Mouse (Mus musculus): ENCODE results near the gene Sdhc. TPM values are rescaled to one million over a fixed set of nuclear protein-coding genes. Genes with fewer than 3 reads are reported as not detected.

The Sdhc gene
- total and polyA plus RNA-seq, 2 experiments, result 194 to 375 TPM

DNA sequence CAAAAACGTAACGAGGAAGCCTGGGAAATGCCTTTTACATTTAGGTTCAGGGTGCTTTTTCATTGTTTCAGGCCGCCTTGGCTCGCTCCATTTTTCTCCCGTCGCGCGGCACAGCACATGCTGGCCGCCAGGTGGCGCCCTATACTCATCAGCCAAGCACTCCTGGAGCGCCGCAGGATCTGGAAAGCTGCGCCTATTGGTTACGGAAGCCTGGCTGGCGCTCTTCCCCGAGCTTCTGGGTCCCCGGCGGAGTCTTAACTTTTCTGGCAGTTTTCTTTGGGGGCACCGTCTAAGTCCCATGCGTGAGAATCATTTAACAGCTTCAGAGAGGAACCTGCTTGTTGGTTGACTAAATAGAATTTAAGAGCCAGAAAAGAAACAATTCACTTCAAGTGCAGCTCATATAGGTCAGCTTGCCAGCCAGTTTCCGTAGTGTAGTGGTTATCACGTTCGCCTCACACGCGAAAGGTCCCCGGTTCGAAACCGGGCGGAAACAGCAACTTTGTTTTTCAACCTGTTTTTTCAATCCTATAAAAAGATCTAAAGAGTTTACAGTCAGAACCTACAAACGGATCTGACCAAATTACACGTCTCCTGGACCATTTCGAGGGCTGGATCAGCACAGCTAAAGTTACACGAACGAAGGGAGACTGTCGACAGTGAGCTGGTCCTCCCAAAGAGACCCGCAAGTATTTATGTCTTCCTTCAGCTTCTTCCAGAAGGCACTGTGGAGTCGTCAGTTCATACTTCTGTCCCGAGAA, 39.2 kb downstream of the Sdhc start:
- DNase-seq (ENCODE audit: extremely low read depth, low read depth, low spot score), result peak; percentile 82
- Histone ChIP-seq H3K27me3 (ENCODE audit: control insufficient read depth, insufficient read depth, low read length) (no peaks in the 10 kb centered on the region), H3K4me1 (ENCODE audit: control insufficient read depth, insufficient read depth, low read length) (peaks cover 11% of the 10 kb centered on the region), H3K27ac (replicated peaks; ENCODE audit: insufficient read depth, low read depth, low read length) (peak overlapping the region; percentile 63), H3K4me3 (ENCODE audit: insufficient read depth, low read depth, low read length) (peak overlapping the region; percentile 56), H3K36me3 (ENCODE audit: control insufficient read depth, insufficient read depth, low read length) (no peaks in the 10 kb centered on the region), H3K79me2 (ENCODE audit: control insufficient read depth, insufficient read depth, low read length) (no peaks in the 10 kb centered on the region), H3K9ac (ENCODE audit: low read depth, low read length) (peak overlapping the region; percentile 63)
- TF ChIP-seq CTCF (IDR thresholded peaks at IDR 0.05; ENCODE audit: low read depth, low read length) (peak; percentile 92), POLR2A (IDR thresholded peaks at IDR 0.05; ENCODE audit: extremely low read depth, insufficient read depth, low read length) (no peak)
- WGBS, result under 1% methylated on average over 38 of the region's 38 CpGs

DNA sequence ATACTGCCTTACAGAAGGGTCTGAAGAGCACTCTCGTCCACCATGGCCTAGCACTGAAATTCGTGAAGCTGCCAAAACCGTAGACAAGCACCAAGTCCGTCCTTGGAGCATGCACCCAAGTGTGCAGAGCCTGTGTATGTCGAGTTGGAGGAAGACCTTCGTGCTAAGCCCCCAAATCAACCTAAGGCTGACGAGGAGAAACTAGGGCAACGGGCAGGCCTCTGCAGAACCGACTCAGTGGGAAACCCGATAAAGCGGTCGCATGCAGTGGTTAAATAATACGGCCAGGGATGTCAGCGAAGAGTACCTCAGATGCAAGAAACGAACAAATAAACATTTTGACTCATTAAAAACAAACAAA, 39.8 kb downstream of the Sdhc start:
- Histone ChIP-seq H3K36me3 (ENCODE audit: control insufficient read depth, insufficient read depth, low read length) (no peaks in the 10 kb centered on the region), H3K9ac (ENCODE audit: low read depth, low read length) (no peak overlapping the region), H3K27ac (replicated peaks; ENCODE audit: insufficient read depth, low read depth, low read length) (peak overlapping the region; percentile 3), H3K79me2 (ENCODE audit: control insufficient read depth, insufficient read depth, low read length) (no peaks in the 10 kb centered on the region), H3K4me3 (ENCODE audit: insufficient read depth, low read depth, low read length) (peak overlapping the region; percentile 56; the same call in 1 of the 2 replicates), H3K27me3 (ENCODE audit: control insufficient read depth, insufficient read depth, low read length) (no peaks in the 10 kb centered on the region), H3K4me1 (ENCODE audit: control insufficient read depth, insufficient read depth, low read length) (peaks cover 11% of the 10 kb centered on the region)
- no peak for DNase-seq (ENCODE audit: extremely low read depth, low read depth, low spot score)
- WGBS, result 36% methylated on average over 15 of the region's 15 CpGs
- no peak for TF ChIP-seq CTCF (IDR thresholded peaks at IDR 0.05; ENCODE audit: low read depth, low read length)
- TF ChIP-seq POLR2A (IDR thresholded peaks at IDR 0.05; ENCODE audit: extremely low read depth, insufficient read depth, low read length), result no peak

DNA sequence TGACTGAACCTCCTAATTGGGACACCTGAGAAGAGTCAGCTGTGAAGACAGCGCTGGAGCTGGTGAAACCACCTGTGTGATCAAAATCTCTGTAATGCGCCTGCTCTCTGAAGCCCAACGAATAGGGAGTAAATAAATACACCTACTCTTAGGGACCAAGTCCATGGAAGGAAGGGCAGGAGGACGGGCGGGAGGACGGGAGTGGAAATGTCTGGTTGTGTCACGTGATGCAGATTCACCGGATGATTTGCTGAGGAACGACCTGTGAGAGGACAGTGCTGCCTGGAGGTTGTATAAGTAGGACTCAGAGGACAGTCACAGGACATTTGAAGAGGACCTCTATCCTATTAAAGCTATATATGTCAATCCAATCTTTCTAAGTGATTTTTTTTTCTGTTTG, 40.8 kb downstream of the Sdhc start:
- Histone ChIP-seq H3K27ac (replicated peaks; ENCODE audit: insufficient read depth, low read depth, low read length) (peak overlapping the region; percentile 63), H3K79me2 (ENCODE audit: control insufficient read depth, insufficient read depth, low read length) (no peaks in the 10 kb centered on the region), H3K9ac (ENCODE audit: low read depth, low read length) (no peak overlapping the region), H3K27me3 (ENCODE audit: control insufficient read depth, insufficient read depth, low read length) (no peaks in the 10 kb centered on the region), H3K4me1 (ENCODE audit: control insufficient read depth, insufficient read depth, low read length) (peaks cover 11% of the 10 kb centered on the region), H3K36me3 (ENCODE audit: control insufficient read depth, insufficient read depth, low read length) (no peaks in the 10 kb centered on the region), H3K4me3 (ENCODE audit: insufficient read depth, low read depth, low read length) (no peak overlapping the region)
- 22% methylated on average over 9 of the region's 9 CpGs for WGBS
- TF ChIP-seq CTCF (IDR thresholded peaks at IDR 0.05; ENCODE audit: low read depth, low read length), result no peak
- TF ChIP-seq POLR2A (IDR thresholded peaks at IDR 0.05; ENCODE audit: extremely low read depth, insufficient read depth, low read length), result no peak
- DNase-seq (ENCODE audit: extremely low read depth, low read depth, low spot score), result peak; percentile 94

DNA sequence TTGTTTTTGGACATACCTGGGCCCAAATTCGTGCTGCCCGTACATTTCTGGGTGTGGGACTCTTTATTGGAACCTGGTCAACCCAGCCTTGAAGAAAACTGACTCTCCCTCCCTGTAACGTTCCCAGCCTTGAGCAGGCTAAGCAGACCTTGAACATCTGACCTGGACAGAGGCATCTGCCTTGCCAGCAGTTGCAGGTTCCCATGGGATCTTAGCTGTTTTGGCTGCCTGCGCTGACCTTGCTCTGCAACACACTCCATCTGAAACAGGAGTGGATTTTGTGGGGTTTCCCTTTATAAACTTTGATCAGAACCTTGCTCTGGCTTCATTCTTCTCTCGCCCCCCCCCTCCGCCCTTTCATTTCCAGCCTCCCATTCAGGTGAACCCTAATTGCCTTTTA, 45.2 kb downstream of the Sdhc start:
- Histone ChIP-seq H3K27ac (replicated peaks; ENCODE audit: insufficient read depth, low read depth, low read length) (no peak overlapping the region), H3K9ac (ENCODE audit: low read depth, low read length) (no peak overlapping the region), H3K79me2 (ENCODE audit: control insufficient read depth, insufficient read depth, low read length) (no peaks in the 10 kb centered on the region), H3K4me1 (ENCODE audit: control insufficient read depth, insufficient read depth, low read length) (no peaks in the 10 kb centered on the region; the same call in 1 of the 2 replicates), H3K27me3 (ENCODE audit: control insufficient read depth, insufficient read depth, low read length) (no peaks in the 10 kb centered on the region), H3K36me3 (ENCODE audit: control insufficient read depth, insufficient read depth, low read length) (no peaks in the 10 kb centered on the region), H3K4me3 (ENCODE audit: insufficient read depth, low read depth, low read length) (no peak overlapping the region)
- 82% methylated on average over 6 of the region's 6 CpGs for WGBS
- no peak for DNase-seq (ENCODE audit: extremely low read depth, low read depth, low spot score)
- TF ChIP-seq POLR2A (IDR thresholded peaks at IDR 0.05; ENCODE audit: extremely low read depth, insufficient read depth, low read length) (no peak), CTCF (IDR thresholded peaks at IDR 0.05; ENCODE audit: low read depth, low read length) (no peak)

DNA sequence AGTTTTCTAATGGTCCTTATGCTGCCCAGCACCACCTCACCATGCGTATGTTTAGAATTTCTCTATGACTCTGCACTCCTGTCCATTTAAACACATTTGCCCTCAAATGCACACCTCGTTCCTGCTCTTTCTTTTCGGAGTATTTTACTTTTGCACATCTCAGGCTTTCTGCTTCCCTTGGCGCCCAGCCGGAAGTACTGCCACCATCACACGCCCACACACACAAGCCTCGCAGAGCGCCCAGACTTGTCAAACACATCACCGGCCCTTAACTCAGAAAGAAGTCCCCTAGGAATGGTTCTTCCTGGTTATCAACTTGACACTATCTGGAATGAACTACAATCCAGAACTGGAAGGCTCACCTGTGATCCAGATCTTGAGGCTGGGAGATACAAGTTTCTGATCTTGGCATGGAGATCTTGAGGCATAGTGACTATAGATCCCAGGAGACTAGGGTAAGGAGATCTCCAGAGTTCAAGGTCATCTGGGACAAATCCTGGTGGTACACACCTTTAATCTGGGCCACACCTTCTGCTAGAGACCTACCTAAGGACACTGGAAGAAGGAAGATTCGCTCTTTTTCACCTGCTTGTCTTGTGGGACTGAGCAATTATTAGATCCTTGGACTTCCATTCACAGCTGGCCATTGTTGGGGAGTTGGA, 47.1 kb downstream of the Sdhc start:
- TF ChIP-seq CTCF (IDR thresholded peaks at IDR 0.05; ENCODE audit: low read depth, low read length), result no peak
- no peak for TF ChIP-seq POLR2A (IDR thresholded peaks at IDR 0.05; ENCODE audit: extremely low read depth, insufficient read depth, low read length)
- Histone ChIP-seq H3K4me3 (ENCODE audit: insufficient read depth, low read depth, low read length) (peak overlapping the region; percentile 5; the same call in 1 of the 2 replicates), H3K27me3 (ENCODE audit: control insufficient read depth, insufficient read depth, low read length) (no peaks in the 10 kb centered on the region), H3K79me2 (ENCODE audit: control insufficient read depth, insufficient read depth, low read length) (no peaks in the 10 kb centered on the region), H3K36me3 (ENCODE audit: control insufficient read depth, insufficient read depth, low read length) (no peaks in the 10 kb centered on the region), H3K27ac (replicated peaks; ENCODE audit: insufficient read depth, low read depth, low read length) (no peak overlapping the region), H3K9ac (ENCODE audit: low read depth, low read length) (no peak overlapping the region), H3K4me1 (ENCODE audit: control insufficient read depth, insufficient read depth, low read length) (no peaks in the 10 kb centered on the region)
- DNase-seq (ENCODE audit: extremely low read depth, low read depth, low spot score), result no peak
- WGBS, result 15% methylated on average over 10 of the region's 10 CpGs
